Mouse (Mus musculus): Measurements from ENCODE around the gene Gpr55. TPM values are rescaled to one million over a fixed set of nuclear protein-coding genes. Genes with fewer than 3 reads are reported as not detected.

Gpr55 gene
- not detected for polyA plus RNA-seq (2014; fragmentation: Illumina TruSeq; extraction: RNeasy Lipid Tissue Mini Kit (QIAGEN cat#74804); ENCODE audit: low read depth, low replicate concordance)

DNA sequence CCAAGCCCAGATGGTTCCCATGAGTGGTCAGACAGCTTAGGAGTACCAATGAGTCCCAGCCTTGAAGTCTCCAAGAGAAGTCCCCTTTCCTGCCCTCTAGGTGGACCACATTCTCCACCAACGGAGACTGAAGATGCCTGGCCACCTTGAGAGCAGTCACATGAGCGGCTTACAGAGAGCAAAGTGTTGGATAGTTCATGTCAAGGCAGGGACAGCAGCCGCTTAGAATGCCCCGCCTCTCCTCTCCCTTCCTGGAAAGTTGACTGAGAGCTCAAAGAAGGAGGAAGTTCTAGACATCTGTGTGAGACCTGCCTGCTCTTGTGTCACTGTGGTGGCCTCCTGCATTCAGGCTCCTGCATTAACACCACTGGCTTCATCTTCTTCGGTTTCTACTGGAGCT is at the start of gene Gpr55:
TSS of gene Gpr55 (minus strand) at position 135 of the 400 bp plus-strand sequence.

DNA sequence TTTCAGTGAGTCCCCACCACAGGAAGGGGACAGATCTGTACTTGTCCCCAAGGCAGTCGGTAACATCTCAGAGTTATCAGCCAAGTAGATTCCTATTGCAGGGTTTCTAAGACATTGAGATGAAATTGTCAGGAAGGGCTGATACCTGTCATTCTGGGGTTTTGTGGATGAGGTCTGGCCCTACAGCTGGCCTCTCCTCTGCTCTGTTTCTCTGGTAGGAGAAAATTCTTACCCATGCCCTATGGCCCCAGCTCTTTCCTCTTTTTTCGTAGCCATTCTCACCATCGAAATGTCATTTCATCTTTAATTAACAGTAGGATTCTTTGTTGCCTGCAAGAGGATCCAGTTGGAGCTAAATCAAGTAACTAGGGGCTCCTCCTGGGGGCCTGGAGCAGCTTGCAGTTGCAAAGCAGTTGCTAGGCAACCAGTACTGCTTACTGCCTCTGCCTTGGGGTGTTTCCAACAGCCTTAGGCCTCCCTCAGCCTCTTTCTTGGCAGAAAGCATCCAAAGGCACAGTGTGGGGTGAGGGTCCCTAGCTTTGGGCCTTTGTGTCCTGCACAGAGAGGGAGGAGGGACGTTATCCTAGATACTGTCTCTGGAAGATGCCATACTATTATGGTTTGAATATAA is 32.6 kb downstream of the Gpr55 start, which contains the start of gene 4933407L21Rik:
TSS of gene 4933407L21Rik (plus strand) at position 427 of the 631 bp plus-strand sequence.

DNA sequence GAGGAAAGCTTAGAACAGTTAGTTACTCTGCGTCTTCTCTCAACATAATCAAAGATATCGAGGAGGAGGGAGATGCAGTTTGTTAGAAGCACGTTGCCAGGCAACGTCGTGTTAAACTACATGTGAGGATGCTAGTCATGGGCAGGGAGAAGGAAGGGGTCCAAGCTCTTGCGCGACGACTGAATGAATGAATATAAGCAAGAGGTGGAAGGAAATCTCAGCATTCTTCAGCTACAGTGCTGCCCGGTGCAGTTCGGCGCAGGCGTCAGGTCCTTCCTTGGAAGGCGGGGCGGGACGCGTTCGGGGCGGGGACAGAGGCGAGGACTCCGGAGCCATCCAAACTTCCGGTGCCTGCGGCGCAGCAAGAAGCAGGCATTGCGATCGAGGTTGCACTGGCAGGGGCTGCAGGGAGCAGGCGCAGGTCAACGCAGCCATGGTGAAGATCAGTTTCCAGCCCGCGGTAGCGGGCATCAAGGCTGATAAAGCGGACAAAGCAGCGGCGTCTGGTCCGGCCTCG is 66.5 kb downstream of the Gpr55 start, which contains the start of gene Itm2c:
TSS of gene Itm2c (plus strand) at position 51 of the 517 bp plus-strand sequence.

Other genes starting within 250 kb of the Gpr55 start
- gene A630001G21Rik, start 182.4 kb downstream of the Gpr55 start, polyA plus RNA-seq (2014; fragmentation: Illumina TruSeq; extraction: RNeasy Lipid Tissue Mini Kit (QIAGEN cat#74804); ENCODE audit: low read depth, low replicate concordance): 1.7 TPM
- 87.7 TPM for gene Cab39, start 167.6 kb downstream of the Gpr55 start, polyA plus RNA-seq (2014; fragmentation: Illumina TruSeq; extraction: RNeasy Lipid Tissue Mini Kit (QIAGEN cat#74804); ENCODE audit: low read depth, low replicate concordance)
- gene Itm2c, start 66.7 kb downstream of the Gpr55 start, polyA plus RNA-seq (2014; fragmentation: Illumina TruSeq; extraction: RNeasy Lipid Tissue Mini Kit (QIAGEN cat#74804); ENCODE audit: low read depth, low replicate concordance): 66.3 TPM
- not detected for gene 4933407L21Rik, start 32.5 kb downstream of the Gpr55 start, polyA plus RNA-seq (2014; fragmentation: Illumina TruSeq; extraction: RNeasy Lipid Tissue Mini Kit (QIAGEN cat#74804); ENCODE audit: low read depth, low replicate concordance)
- gene Spata3, start 55.8 kb upstream of the Gpr55 start, polyA plus RNA-seq (2014; fragmentation: Illumina TruSeq; extraction: RNeasy Lipid Tissue Mini Kit (QIAGEN cat#74804); ENCODE audit: low read depth, low replicate concordance): not detected
- gene 2810459M11Rik, start 84.9 kb upstream of the Gpr55 start, polyA plus RNA-seq (2014; fragmentation: Illumina TruSeq; extraction: RNeasy Lipid Tissue Mini Kit (QIAGEN cat#74804); ENCODE audit: low read depth, low replicate concordance): not detected
- gene Psmd1, start 103.4 kb upstream of the Gpr55 start, polyA plus RNA-seq (2014; fragmentation: Illumina TruSeq; extraction: RNeasy Lipid Tissue Mini Kit (QIAGEN cat#74804); ENCODE audit: low read depth, low replicate concordance): 110 TPM
- gene Htr2b, start 151.0 kb upstream of the Gpr55 start, polyA plus RNA-seq (2014; fragmentation: Illumina TruSeq; extraction: RNeasy Lipid Tissue Mini Kit (QIAGEN cat#74804); ENCODE audit: low read depth, low replicate concordance): not detected
- not detected for gene Gm21972, start 172.6 kb upstream of the Gpr55 start, polyA plus RNA-seq (2014; fragmentation: Illumina TruSeq; extraction: RNeasy Lipid Tissue Mini Kit (QIAGEN cat#74804); ENCODE audit: low read depth, low replicate concordance)
- 3.4 TPM for gene Armc9, start 193.8 kb upstream of the Gpr55 start, polyA plus RNA-seq (2014; fragmentation: Illumina TruSeq; extraction: RNeasy Lipid Tissue Mini Kit (QIAGEN cat#74804); ENCODE audit: low read depth, low replicate concordance)

Measured in heart, adult 10 weeks (tissue).